Mouse (Mus musculus) embryonic facial prominence, embryonic 14.5 days (tissue): ENCODE measurements around the gene Eef2k. TPM values are rescaled to one million over a fixed set of nuclear protein-coding genes. Genes with fewer than 3 reads are reported as not detected.

Source experiments
- ATAC-seq: fragments of 200-750 bp; cut with Nextera tagmentation; 2 replicates; pipeline ENCODE4 v1.8.0; 2017; ENCODE audit warnings: low read depth, moderate number of reproducible peaks, moderate TSS enrichment
- DNase-seq: peaks from one replicate; pipeline ENCODE4 v3.0.0-alpha.2; 2015; ENCODE audit warnings: low spot score
- H3K27ac ChIP-seq: fragments of 300-500 bp; sonication (generic); replicated peaks from 2 replicates; pipeline ENCODE4 v1.5.1; 2014; ENCODE audit warnings: low read depth, mild to moderate bottlenecking, low read length, moderate library complexity
- H3K27me3 ChIP-seq: fragments of 300-500 bp; sonication (generic); replicated peaks from 2 replicates; pipeline ENCODE4 v1.6.1; 2014; ENCODE audit warnings: low read length; ENCODE audit not compliant: control insufficient read depth, insufficient read depth
- H3K36me3 ChIP-seq: fragments of 300-500 bp; sonication (generic); 2 replicates; pipeline ENCODE4 v1.6.1; 2014; ENCODE audit warnings: low read length, mixed read lengths; ENCODE audit not compliant: control insufficient read depth, insufficient read depth
- H3K4me1 ChIP-seq: fragments of 300-500 bp; sonication (generic); 2 replicates; pipeline ENCODE4 v1.6.1; 2014; ENCODE audit warnings: antibody characterized with exemption, low read length; ENCODE audit not compliant: control insufficient read depth, insufficient read depth
- H3K4me2 ChIP-seq: fragments of 300-500 bp; sonication (generic); 2 replicates; pipeline ENCODE4 v1.6.1; 2014; ENCODE audit warnings: low read depth, mild to moderate bottlenecking, low read length, moderate library complexity, mixed read lengths
- H3K4me3 ChIP-seq: fragments of 300-500 bp; sonication (generic); 2 replicates; pipeline ENCODE4 v1.5.1; 2014; ENCODE audit warnings: low read depth, mild to moderate bottlenecking, low read length
- H3K9ac ChIP-seq: fragments of 300-500 bp; sonication (generic); 2 replicates; pipeline ENCODE4 v1.6.1; 2014; ENCODE audit warnings: low read depth, mild to moderate bottlenecking, low read length, moderate library complexity, mixed read lengths
- H3K9me3 ChIP-seq: fragments of 300-500 bp; sonication (generic); 2 replicates; pipeline ENCODE4 v1.6.1; 2016; ENCODE audit warnings: low read length; ENCODE audit not compliant: control insufficient read depth
- WGBS: fragments of 180-500 bp; shearing (Covaris S2); extraction: QIAGEN DNeasy Blood & Tissue Kit; methylation state at CpG from one replicate; pipeline ENCODE4 v1.1.7; 2014; 5-methylcytosine and 5-hydroxymethylcytosine counted together
- polyA plus RNA-seq: library from polyadenylated mRNA; unstranded; fragments of >200 nt; fragmentation: Nextera tagmentation; extraction: Ambion mirVana; gene quantifications from 2 replicates; pipeline ENCODE4 v1.2.1, GENCODE M21; 2014

The Eef2k gene
- polyA plus RNA-seq, 1 experiment from 2014 or later: 19.6 TPM

DNA sequence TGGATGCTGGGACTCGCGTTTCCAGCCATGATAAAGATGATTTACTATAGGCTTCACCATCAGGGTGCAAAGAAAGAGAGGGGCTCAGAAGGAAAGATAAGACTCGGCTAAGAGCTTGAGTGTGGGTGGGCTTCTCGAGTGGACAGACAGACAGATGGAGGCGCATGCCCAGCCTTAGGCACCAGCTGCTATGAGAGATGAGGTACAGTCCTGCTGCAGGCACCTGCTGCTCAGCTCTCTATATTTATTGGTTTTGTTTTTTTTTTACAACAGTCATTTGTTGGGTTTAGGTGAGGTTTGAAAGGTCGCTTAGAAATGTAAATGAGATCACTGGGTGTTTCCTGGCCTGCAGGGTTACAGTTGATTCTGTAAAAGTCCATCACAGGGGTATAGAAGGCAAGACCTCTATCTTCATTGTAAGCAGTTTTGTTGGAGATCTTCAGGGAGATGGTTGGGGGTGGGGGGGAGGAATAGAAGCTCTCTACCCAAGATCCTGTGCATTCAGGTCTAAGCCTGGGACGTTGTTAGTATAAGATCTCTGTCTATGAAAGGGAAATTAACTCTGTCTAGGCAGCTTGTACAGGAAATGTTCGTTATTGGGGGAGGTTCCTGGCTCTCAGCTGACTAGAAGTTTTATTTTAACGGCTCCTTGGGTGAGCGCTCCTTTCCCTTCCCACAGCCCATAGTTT lies 18.3 kb downstream of the Eef2k start:
- Histone ChIP-seq H3K27ac (no peak overlapping the region), H3K4me2 (no peak overlapping the region), H3K27me3 (no peaks in the 10 kb centered on the region), H3K4me1 (peaks cover 52% of the 10 kb centered on the region), H3K36me3 (peaks cover 12% of the 10 kb centered on the region), H3K9me3 (no peaks in the 10 kb centered on the region), H3K9ac (no peak overlapping the region), H3K4me3 (no peak overlapping the region)
- ATAC-seq: no peak
- DNase-seq: no peak
- WGBS: 48% methylated on average over 10 of the region's 10 CpGs

DNA sequence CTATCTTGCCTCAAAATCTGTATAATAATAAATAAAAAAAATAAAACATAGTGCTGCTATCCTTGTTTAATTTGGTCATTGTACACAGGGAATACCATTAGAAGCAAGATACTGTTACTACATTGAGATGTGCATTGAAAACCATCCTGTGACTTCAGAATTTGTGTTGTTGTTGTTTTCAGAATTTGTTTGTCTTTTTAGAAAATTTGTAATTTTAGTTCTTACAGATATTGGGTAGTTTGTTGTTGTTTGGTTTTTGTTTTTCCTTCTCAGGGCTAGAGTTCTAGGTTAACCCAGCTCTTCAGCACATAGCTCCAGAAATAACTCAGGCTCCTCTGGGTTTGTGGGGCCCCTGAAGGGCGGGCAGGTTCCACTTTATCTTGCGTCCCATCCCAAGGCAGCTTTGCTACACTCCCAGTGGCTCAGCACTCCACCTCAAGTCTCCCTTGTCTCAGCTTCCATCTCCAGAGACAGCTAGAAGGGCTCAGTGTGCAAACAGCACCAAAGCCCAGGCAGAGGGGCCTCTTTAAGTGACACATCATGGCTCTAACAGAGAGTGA lies 18.9 kb downstream of the Eef2k start:
- ATAC-seq (no peak), DNase-seq (no peak)
- Histone ChIP-seq H3K9me3 (no peaks in the 10 kb centered on the region), H3K4me3 (no peak overlapping the region), H3K4me1 (peaks cover 56% of the 10 kb centered on the region), H3K36me3 (peaks cover 12% of the 10 kb centered on the region), H3K27ac (no peak overlapping the region), H3K4me2 (no peak overlapping the region), H3K27me3 (no peaks in the 10 kb centered on the region), H3K9ac (no peak overlapping the region)
- 36% methylated on average over 2 of the region's 2 CpGs for WGBS

DNA sequence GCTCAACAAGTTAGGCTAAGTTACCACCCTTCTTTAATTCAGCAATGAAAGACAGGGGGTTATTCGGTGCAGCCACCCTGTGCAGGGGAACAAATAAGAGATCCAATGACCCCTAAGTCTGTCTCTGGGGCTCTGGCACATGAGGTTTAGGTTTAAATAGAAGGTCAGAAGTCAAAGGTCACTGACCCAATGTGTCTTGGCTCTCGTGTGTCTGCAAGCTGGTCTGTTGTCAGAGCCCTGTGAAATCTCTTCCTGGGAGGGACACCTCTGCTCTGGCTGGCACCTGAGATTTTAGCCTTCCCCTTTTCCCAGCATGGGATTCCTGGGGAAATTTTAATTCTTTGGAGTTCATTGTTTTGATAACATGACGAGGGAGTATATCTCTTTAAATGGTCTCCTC lies 19.6 kb downstream of the Eef2k start:
- DNase-seq: no peak
- 0 out of 2 replicates have a peak overlapping the region, but pooled peaks have one; percentile 1 for H3K4me2 ChIP-seq

DNA sequence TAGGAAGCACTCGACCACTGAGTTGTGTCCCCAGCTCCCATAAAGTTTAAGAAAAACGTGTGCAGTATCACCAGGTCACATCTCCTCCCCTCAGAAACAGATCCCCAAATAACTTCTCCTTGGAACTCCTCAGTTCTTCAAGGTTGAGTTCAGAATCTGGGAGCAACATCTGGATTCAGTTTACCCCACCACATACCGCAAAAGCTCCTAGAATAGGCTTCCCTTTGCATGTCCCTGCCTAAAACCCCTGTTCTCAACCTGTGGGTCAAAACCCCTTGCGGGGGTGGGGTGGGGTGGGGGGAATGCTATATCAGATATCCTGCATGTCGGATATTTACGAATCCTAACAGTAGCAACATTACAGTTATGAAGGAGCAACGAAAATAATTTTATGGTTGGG lies 20.0 kb downstream of the Eef2k start:
- H3K36me3 ChIP-seq: peaks cover 12% of the 10 kb centered on the region
- DNase-seq (peak; percentile 56), ATAC-seq (no peak)
- 0 out of 2 replicates have a peak overlapping the region, but pooled peaks have one; percentile 1 for H3K4me2 ChIP-seq
- 32% methylated on average over 7 of the region's 7 CpGs for WGBS
- H3K27me3 ChIP-seq: no peaks in the 10 kb centered on the region
- H3K27ac ChIP-seq: peak overlapping the region; percentile 53
- no peaks in the 10 kb centered on the region for H3K9me3 ChIP-seq
- H3K4me1 ChIP-seq: peaks cover 60% of the 10 kb centered on the region
- H3K4me3 ChIP-seq: no peak overlapping the region
- H3K9ac ChIP-seq: no peak overlapping the region

More for the DNA sequence above, 19.6 kb downstream of the Eef2k start:
- no peak overlapping the region for H3K9ac ChIP-seq
- H3K9me3 ChIP-seq: no peaks in the 10 kb centered on the region
- no peak for ATAC-seq
- H3K4me3 ChIP-seq: no peak overlapping the region
- peaks cover 12% of the 10 kb centered on the region for H3K36me3 ChIP-seq
- WGBS: 17% methylated on average over 3 of the region's 3 CpGs
- peaks cover 60% of the 10 kb centered on the region for H3K4me1 ChIP-seq
- no peaks in the 10 kb centered on the region for H3K27me3 ChIP-seq
- H3K27ac ChIP-seq: peak overlapping the region; percentile 53

DNA sequence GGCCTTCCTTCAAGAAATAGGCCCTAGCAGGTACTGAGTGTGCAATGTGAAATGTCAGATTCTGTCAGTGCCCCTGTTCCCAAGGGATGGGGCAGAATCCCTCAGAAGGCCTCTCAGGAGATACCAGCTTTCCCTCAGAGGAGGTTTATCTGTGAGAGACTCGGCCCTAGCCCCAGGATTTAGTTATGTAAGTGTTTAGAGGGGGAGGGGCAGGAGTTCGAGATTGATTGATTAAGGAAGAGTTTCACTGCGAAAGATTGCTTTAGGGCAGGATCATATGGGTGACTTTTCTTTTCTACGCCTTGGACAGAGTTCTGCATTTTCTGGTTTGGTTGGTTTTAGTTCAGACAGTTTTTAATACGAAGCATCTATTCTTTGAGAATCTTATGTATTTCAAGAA lies 20.8 kb downstream of the Eef2k start:
- peaks cover 8% of the 10 kb centered on the region for H3K36me3 ChIP-seq
- peaks cover 63% of the 10 kb centered on the region for H3K4me1 ChIP-seq
- peak overlapping the region; percentile 75 for H3K27ac ChIP-seq
- 28% methylated on average over 5 of the region's 5 CpGs for WGBS
- H3K27me3 ChIP-seq: no peaks in the 10 kb centered on the region
- peak overlapping the region; percentile 23; the same call in 1 of the 2 replicates for H3K4me2 ChIP-seq
- H3K9ac ChIP-seq: no peak overlapping the region
- no peaks in the 10 kb centered on the region for H3K9me3 ChIP-seq
- H3K4me3 ChIP-seq: no peak overlapping the region
- ATAC-seq (no peak), DNase-seq (peak; percentile 56)

DNA sequence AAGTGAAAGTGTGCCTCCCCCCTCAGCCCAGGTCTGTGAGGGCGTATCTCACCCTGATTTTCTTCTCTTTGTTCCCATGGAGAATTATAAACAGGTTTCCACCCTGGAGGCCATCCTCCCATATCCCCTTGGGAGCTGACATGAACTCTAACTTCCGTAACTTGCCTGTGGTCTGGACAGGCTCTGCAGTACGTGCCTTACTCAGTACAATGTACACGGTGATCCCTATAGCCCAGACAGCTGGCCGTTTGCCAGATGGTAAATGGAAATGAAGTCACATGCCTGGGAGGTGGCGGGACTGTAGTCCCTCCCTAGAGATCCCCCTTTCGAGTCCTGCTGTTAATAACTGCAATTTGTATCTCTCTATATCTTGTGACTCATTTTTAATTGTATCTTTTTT lies 22.5 kb downstream of the Eef2k start:
- DNase-seq: peak; percentile 95
- Histone ChIP-seq H3K4me3 (no peak overlapping the region), H3K27me3 (no peaks in the 10 kb centered on the region), H3K9me3 (no peaks in the 10 kb centered on the region), H3K4me2 (peak overlapping the region; percentile 34), H3K36me3 (no peaks in the 10 kb centered on the region), H3K9ac (no peak overlapping the region), H3K27ac (peak overlapping the region; percentile 50; the same call in 1 of the 2 replicates), H3K4me1 (peaks cover 73% of the 10 kb centered on the region)
- ATAC-seq: peak; percentile 86
- WGBS: 3% methylated on average over 7 of the region's 7 CpGs

DNA sequence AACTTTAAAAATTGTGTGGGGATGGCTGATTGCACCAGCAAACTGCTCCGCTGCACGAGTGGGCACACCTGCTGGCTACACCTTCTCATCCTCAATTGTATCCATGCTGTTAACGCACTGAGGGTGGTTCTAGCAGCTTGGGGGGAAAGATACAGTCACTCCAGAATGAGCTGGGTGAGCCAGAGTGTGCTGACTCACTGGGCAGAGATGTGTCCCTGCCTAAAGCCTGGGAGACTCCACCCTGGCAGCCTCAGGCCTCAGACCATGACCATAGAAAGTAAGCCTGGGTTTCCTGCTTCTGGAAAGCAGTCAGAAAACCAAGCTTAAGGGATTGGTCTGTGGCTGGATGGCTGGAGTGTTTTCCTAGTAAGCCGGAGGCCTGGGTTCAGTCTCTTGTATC lies 23.2 kb downstream of the Eef2k start:
- Histone ChIP-seq H3K27me3 (no peaks in the 10 kb centered on the region), H3K4me3 (no peak overlapping the region), H3K36me3 (no peaks in the 10 kb centered on the region), H3K27ac (peak overlapping the region; percentile 50), H3K9ac (peak overlapping the region; percentile 37; the same call in 1 of the 2 replicates), H3K9me3 (no peaks in the 10 kb centered on the region), H3K4me2 (no peak overlapping the region), H3K4me1 (peaks cover 78% of the 10 kb centered on the region)
- DNase-seq: peak; percentile 63
- ATAC-seq: no peak
- 42% methylated on average over 4 of the region's 4 CpGs for WGBS

DNA sequence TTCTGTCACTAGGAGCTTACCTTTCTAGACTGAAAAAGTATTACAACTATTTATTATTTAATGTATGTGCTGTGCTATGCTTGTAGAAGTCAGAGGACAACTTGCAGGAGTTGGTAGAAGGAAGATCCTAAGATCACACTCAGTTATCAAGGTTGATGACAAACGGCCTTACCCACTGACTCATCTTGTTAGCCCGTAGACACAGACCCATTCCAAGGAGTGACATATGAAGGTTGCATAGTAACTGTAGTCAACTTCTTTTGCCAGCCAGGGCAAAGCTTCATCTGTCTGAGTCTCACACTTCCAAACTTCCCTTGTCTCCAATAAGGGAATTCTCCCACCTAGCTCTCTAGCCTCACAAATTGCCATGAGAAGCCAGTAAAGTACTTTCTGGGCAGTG lies 24.1 kb downstream of the Eef2k start:
- ATAC-seq (no peak), DNase-seq (no peak)
- Histone ChIP-seq H3K27ac (0 out of 2 replicates have a peak overlapping the region, but pooled peaks have one; percentile 50), H3K27me3 (no peaks in the 10 kb centered on the region), H3K4me2 (no peak overlapping the region), H3K9ac (no peak overlapping the region), H3K9me3 (no peaks in the 10 kb centered on the region), H3K36me3 (no peaks in the 10 kb centered on the region), H3K4me1 (peaks cover 70% of the 10 kb centered on the region), H3K4me3 (no peak overlapping the region)
- WGBS: 65% methylated on average over 2 of the region's 2 CpGs

DNA sequence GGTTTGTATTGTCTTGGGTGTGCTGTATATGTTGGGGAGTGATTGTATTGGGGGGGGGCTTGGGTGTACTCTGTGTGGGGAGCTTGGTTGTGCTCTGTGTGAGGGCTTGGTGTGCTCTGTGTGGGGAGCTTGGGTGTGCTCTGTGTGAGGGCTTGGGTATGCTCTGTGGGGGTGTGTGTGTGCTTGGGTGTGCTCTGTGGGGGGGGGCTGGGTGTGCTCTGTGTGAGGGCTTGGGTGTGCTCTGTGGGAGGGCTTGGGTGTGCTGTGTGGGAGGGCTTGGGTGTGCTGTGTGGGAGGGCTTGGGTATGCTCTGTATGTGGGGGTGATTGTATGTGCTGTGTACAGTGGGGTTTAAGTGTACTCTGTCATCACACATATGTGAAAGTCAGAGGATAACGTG lies 25.1 kb downstream of the Eef2k start:
- DNase-seq: no peak
- no peak for ATAC-seq
- no peak overlapping the region for H3K9ac ChIP-seq
- H3K4me1 ChIP-seq: peaks cover 60% of the 10 kb centered on the region
- H3K36me3 ChIP-seq: no peaks in the 10 kb centered on the region
- no peaks in the 10 kb centered on the region for H3K27me3 ChIP-seq
- H3K9me3 ChIP-seq: no peaks in the 10 kb centered on the region
- no peak overlapping the region for H3K4me3 ChIP-seq
- no peak overlapping the region for H3K4me2 ChIP-seq
- 69% methylated on average over 1 of the region's 1 CpGs for WGBS
- H3K27ac ChIP-seq: no peak overlapping the region
